36 mouse cellular contexts compared by ENCODE assay signal in genomic region chr13:73283534-73283933, GRCm38 (mm10). TPM values are rescaled to one million over a fixed set of nuclear protein-coding genes. Genes with fewer than 3 reads are reported as not detected.
"Had no signal": no experiment of that assay in that cellular context is flagged by ENCODE, and none has a peak within 500 bp of the region (broad histone marks: within the 10 kb centered on the region; RNA-seq: fewer than 3 reads in every experiment).

No protein-coding gene starts in this region.

- H3K9me3 ChIP-seq: heart, embryonic 12.5 days; hindbrain, embryonic 13.5 days; hindbrain, embryonic 15.5 days; kidney, embryonic 15.5 days; limb, embryonic 13.5 days; limb, embryonic 15.5 days; liver, embryonic 12.5 days had no signal

- H3K9ac ChIP-seq: forebrain, postnatal 0 days; heart, embryonic 12.5 days; hindbrain, embryonic 13.5 days; hindbrain, embryonic 15.5 days; kidney, embryonic 15.5 days; limb, embryonic 13.5 days; limb, embryonic 15.5 days; liver, embryonic 12.5 days; liver, embryonic 14.5 days had no signal

- H3K4me3 ChIP-seq: heart, embryonic 12.5 days; hindbrain, embryonic 13.5 days; hindbrain, embryonic 15.5 days; kidney, embryonic 15.5 days; limb, embryonic 13.5 days; limb, embryonic 15.5 days; liver, embryonic 12.5 days had no signal

- H3K27me3 ChIP-seq: heart, embryonic 12.5 days; hindbrain, embryonic 15.5 days; limb, embryonic 15.5 days had no signal

- DNase-seq: forebrain, postnatal 0 days; gastrocnemius, postnatal 14 days; gastrocnemius, postnatal 36 days; kidney, adult 11 months; kidney, adult 2 months; kidney, adult 9 months; kidney, postnatal 14 days; kidney, postnatal 36 days; layer of hippocampus, adult 9-11 months; layer of hippocampus, postnatal 36 days; left cerebral cortex, postnatal 4 days; lung, adult 18-20 months had no signal

- H3K36me3 ChIP-seq: heart, embryonic 12.5 days; hindbrain, embryonic 13.5 days; hindbrain, embryonic 15.5 days; kidney, embryonic 15.5 days; limb, embryonic 13.5 days; limb, embryonic 15.5 days; liver, embryonic 12.5 days had no signal

- H3K27ac ChIP-seq: hindbrain, embryonic 13.5 days; hindbrain, embryonic 15.5 days; hindbrain, postnatal 0 days; kidney, embryonic 15.5 days; kidney, postnatal 0 days; limb, embryonic 13.5 days; limb, embryonic 15.5 days; liver, embryonic 12.5 days; liver, embryonic 14.5 days had no signal

- ATAC-seq: forebrain, postnatal 0 days; hindbrain, postnatal 0 days; intestine, embryonic 16.5 days; liver, embryonic 12.5 days had no signal

- H3K4me2 ChIP-seq: heart, embryonic 12.5 days; hindbrain, embryonic 13.5 days; hindbrain, embryonic 15.5 days; kidney, embryonic 15.5 days; limb, embryonic 13.5 days; limb, embryonic 15.5 days; liver, embryonic 12.5 days had no signal

- H3K4me1 ChIP-seq: hindbrain, embryonic 13.5 days; hindbrain, embryonic 15.5 days; kidney, embryonic 15.5 days; limb, embryonic 13.5 days; limb, embryonic 15.5 days; liver, embryonic 12.5 days had no signal

RNA-seq across cellular contexts. Expression of gene Irx4, which starts 23.3 kb away (rescaled TPM):
- total RNA-seq: forebrain, postnatal 0 days; gastrocnemius, adult 18-20 months; gastrocnemius, adult 8-10 months; gastrocnemius, postnatal 14 days; gastrocnemius, postnatal 36 days; hematopoietic stem cell, adult 5-6 weeks; layer of hippocampus, adult 18-20 months; layer of hippocampus, adult 8-10 months; layer of hippocampus, postnatal 14 days; layer of hippocampus, postnatal 36 days; left cerebral cortex, adult 18-20 months; left cerebral cortex, adult 8-10 months; left cerebral cortex, postnatal 10 days; left cerebral cortex, postnatal 25 days; left cerebral cortex, postnatal 4 days; liver, adult 2 months had no signal
- polyA plus RNA-seq: forebrain, postnatal 0 days; gonadal fat pad, adult 2 months; liver, adult 2 months; liver, embryonic 14.5 days; liver, embryonic 16.5 days had no signal
